Mouse (Mus musculus) bone marrow macrophage, adult 2 months (primary cell): ENCODE measurements around the gene Ramp2.

Source experiments
- CTCF ChIP-seq: IDR thresholded peaks from 2 replicates; pipeline ENCODE4 v1.5.1; 2012; ENCODE audit warnings: low read depth, mild to moderate bottlenecking, low read length, moderate library complexity
- POLR2A ChIP-seq: IDR thresholded peaks from 2 replicates; pipeline ENCODE4 v1.6.1; 2012; ENCODE audit warnings: mild to moderate bottlenecking, low read depth, low read length, borderline replicate concordance

GRCm38 (mm10) chr11:101262272-101262967, 16.6 kb downstream of the Ramp2 start:
- TF ChIP-seq CTCF = no peak
- no peak for TF ChIP-seq POLR2A
